Mouse (Mus musculus) liver, embryonic 14.5 days (tissue): ENCODE measurements around the gene Ep400.
"Not testable (repeated sequence)": the region's sequence is repeated elsewhere in the genome, so short reads cannot be mapped to it uniquely, and the experiment has no call there.

Experiments
- CTCF ChIP-seq: IDR thresholded peaks from 2 replicates; pipeline ENCODE4 v1.5.1; 2016; ENCODE audit warnings: antibody characterized with exemption, low read depth, control low read depth
- EP300 ChIP-seq: IDR thresholded peaks from 2 replicates; pipeline ENCODE4 v1.6.1; 2016; ENCODE audit warnings: antibody characterized with exemption, low read depth

GRCm38 (mm10) chr5:110772945-110773344 is 2.4 kb upstream of the Ep400 start:
- TF ChIP-seq CTCF, EP300: not testable (repeated sequence)
